Mouse (Mus musculus): ENCODE results near the gene Srcap. TPM values are rescaled to one million over a fixed set of nuclear protein-coding genes. Genes with fewer than 3 reads are reported as not detected.

Srcap gene
- polyA plus RNA-seq, 1 experiment from 2014 or later = 12.5 TPM

GRCm38 (mm10) chr7:127604256-127604655, 92.5 kb downstream of the Srcap start:
- Histone ChIP-seq H3K9me3 (ENCODE audit: control insufficient read depth) (no peaks in the 10 kb centered on the region), H3K9ac (ENCODE audit: low read depth, low read length) (no peak overlapping the region), H3K4me2 (replicated peaks; ENCODE audit: low read depth) (no peak overlapping the region), H3K27ac (ENCODE audit: low read depth, low read length) (no peak overlapping the region), H3K27me3 (replicated peaks; ENCODE audit: control insufficient read depth, insufficient read depth, low read length) (no peaks in the 10 kb centered on the region), H3K36me3 (ENCODE audit: control insufficient read depth, insufficient read depth) (peaks cover 58% of the 10 kb centered on the region), H3K4me3 (ENCODE audit: low read depth, low read length) (no peak overlapping the region), H3K4me1 (replicated peaks; ENCODE audit: control insufficient read depth, insufficient read depth, low read length) (no peaks in the 10 kb centered on the region)
- ATAC-seq = no peak
- WGBS = 91% methylated on average over 10 of the region's 10 CpGs
- TF ChIP-seq CTCF (IDR thresholded peaks at IDR 0.05; ENCODE audit: low read depth) = no peak

DNA sequence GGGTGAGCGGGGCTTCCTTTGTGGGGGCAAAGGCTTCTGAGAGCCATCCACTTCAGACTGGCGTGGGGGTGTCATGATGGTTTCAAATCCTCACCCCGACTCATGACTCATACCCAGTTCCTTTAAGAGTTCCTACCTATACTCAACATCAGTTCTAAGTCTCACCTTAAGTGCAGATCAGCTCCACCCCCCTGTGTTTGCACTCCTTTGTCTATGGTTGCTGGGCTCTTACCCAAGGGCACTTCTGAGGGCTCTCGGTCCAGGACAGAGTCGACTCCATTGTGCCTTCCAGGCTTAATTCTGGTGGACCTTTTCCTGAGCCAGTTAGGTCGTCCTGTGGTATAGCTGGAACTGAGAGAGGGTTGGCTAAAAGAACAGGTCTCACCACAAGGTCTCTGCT, 95.4 kb downstream of the Srcap start:
- Histone ChIP-seq H3K4me3 (ENCODE audit: low read depth, low read length) (no peak overlapping the region), H3K36me3 (ENCODE audit: control insufficient read depth, insufficient read depth) (peaks cover 58% of the 10 kb centered on the region), H3K4me1 (replicated peaks; ENCODE audit: control insufficient read depth, insufficient read depth, low read length) (no peaks in the 10 kb centered on the region), H3K9ac (ENCODE audit: low read depth, low read length) (no peak overlapping the region), H3K27ac (ENCODE audit: low read depth, low read length) (no peak overlapping the region), H3K4me2 (replicated peaks; ENCODE audit: low read depth) (no peak overlapping the region), H3K9me3 (ENCODE audit: control insufficient read depth) (no peaks in the 10 kb centered on the region), H3K27me3 (replicated peaks; ENCODE audit: control insufficient read depth, insufficient read depth, low read length) (no peaks in the 10 kb centered on the region)
- no peak for ATAC-seq
- no peak for TF ChIP-seq CTCF (IDR thresholded peaks at IDR 0.05; ENCODE audit: low read depth)
- WGBS = 75% methylated on average over 6 of the region's 6 CpGs

Small RNA genes within 50 kb of the gene (microRNA-seq; reads per million reads assigned to microRNA genes)
- not detected for gene Gm47278
- gene Mir7060 = not detected

Other genes starting within 250 kb of the Srcap start
- 335 and 364 TPM in 2 replicates for gene Sephs2, start 237.9 kb upstream of the Srcap start, polyA plus RNA-seq (2015; fragmentation: Nextera tagmentation; extraction: Ambion mirVana)
- gene Itgal, start 215.7 kb upstream of the Srcap start, polyA plus RNA-seq (2015; fragmentation: Nextera tagmentation; extraction: Ambion mirVana) = 0.69 and 0.87 TPM in 2 replicates
- gene Zfp768, start 166.4 kb upstream of the Srcap start, polyA plus RNA-seq (2015; fragmentation: Nextera tagmentation; extraction: Ambion mirVana) = 16.3 and 18.0 TPM in 2 replicates
- 7.3 and 9.0 TPM in 2 replicates for gene Zfp747, start 135.9 kb upstream of the Srcap start, polyA plus RNA-seq (2015; fragmentation: Nextera tagmentation; extraction: Ambion mirVana)
- gene 9130019O22Rik, start 124.8 kb upstream of the Srcap start, polyA plus RNA-seq (2015; fragmentation: Nextera tagmentation; extraction: Ambion mirVana) = 4.7 and 5.8 TPM in 2 replicates
- 6.8 and 8.0 TPM in 2 replicates for gene E430018J23Rik, start 118.4 kb upstream of the Srcap start, polyA plus RNA-seq (2015; fragmentation: Nextera tagmentation; extraction: Ambion mirVana)
- 4.8 and 5.2 TPM in 2 replicates for gene Zfp764, start 105.2 kb upstream of the Srcap start, polyA plus RNA-seq (2015; fragmentation: Nextera tagmentation; extraction: Ambion mirVana)
- 18.6 and 22.0 TPM in 2 replicates for gene Zfp688, start 89.9 kb upstream of the Srcap start, polyA plus RNA-seq (2015; fragmentation: Nextera tagmentation; extraction: Ambion mirVana)
- 2.2 and 2.6 TPM in 2 replicates for gene Zfp689, start 62.8 kb upstream of the Srcap start, polyA plus RNA-seq (2015; fragmentation: Nextera tagmentation; extraction: Ambion mirVana)
- 31.5 and 33.9 TPM in 2 replicates for gene Prr14, start 52.4 kb upstream of the Srcap start, polyA plus RNA-seq (2015; fragmentation: Nextera tagmentation; extraction: Ambion mirVana)
- gene Fbrs, start 32.8 kb upstream of the Srcap start, polyA plus RNA-seq (2015; fragmentation: Nextera tagmentation; extraction: Ambion mirVana) = 8.1 and 9.4 TPM in 2 replicates
- 5.0 and 6.6 TPM in 2 replicates for gene Gm42715, start 7.6 kb downstream of the Srcap start, polyA plus RNA-seq (2015; fragmentation: Nextera tagmentation; extraction: Ambion mirVana)
- gene Tmem265, start 49.4 kb downstream of the Srcap start, polyA plus RNA-seq (2015; fragmentation: Nextera tagmentation; extraction: Ambion mirVana) = 1.9 and 3.8 TPM in 2 replicates
- 25.1 and 25.7 TPM in 2 replicates for gene Phkg2, start 61.4 kb downstream of the Srcap start, polyA plus RNA-seq (2015; fragmentation: Nextera tagmentation; extraction: Ambion mirVana)
- gene Ccdc189, start 76.6 kb downstream of the Srcap start, polyA plus RNA-seq (2015; fragmentation: Nextera tagmentation; extraction: Ambion mirVana) = 3.0 and 3.1 TPM in 2 replicates
- 16.7 and 20.6 TPM in 2 replicates for gene Rnf40, start 76.8 kb downstream of the Srcap start, polyA plus RNA-seq (2015; fragmentation: Nextera tagmentation; extraction: Ambion mirVana)
- 3.0 and 3.8 TPM in 2 replicates for gene Zfp629, start 103.8 kb downstream of the Srcap start, polyA plus RNA-seq (2015; fragmentation: Nextera tagmentation; extraction: Ambion mirVana)
- 26.6 and 27.7 TPM in 2 replicates for gene Bcl7c, start 196.9 kb downstream of the Srcap start, polyA plus RNA-seq (2015; fragmentation: Nextera tagmentation; extraction: Ambion mirVana)
- 4.1 TPM in 2 replicates for gene Ctf1, start 200.8 kb downstream of the Srcap start, polyA plus RNA-seq (2015; fragmentation: Nextera tagmentation; extraction: Ambion mirVana)
- not detected in 2 replicates for gene Ctf2, start 220.2 kb downstream of the Srcap start, polyA plus RNA-seq (2015; fragmentation: Nextera tagmentation; extraction: Ambion mirVana)
- gene Fbxl19, start 232.6 kb downstream of the Srcap start, polyA plus RNA-seq (2015; fragmentation: Nextera tagmentation; extraction: Ambion mirVana) = 2.1 and 2.2 TPM in 2 replicates